Mouse (Mus musculus) testis, adult 2 months (tissue): ENCODE measurements around the gene Sort1.

Experiments
- CTCF ChIP-seq: fragments of 200-500 bp; IDR thresholded peaks from 2 replicates; pipeline ENCODE4 v1.5.1; 2012; ENCODE audit warnings: low read depth, mild to moderate bottlenecking, inconsistent platforms, low read length, moderate library complexity; ENCODE audit not compliant: control insufficient read depth, insufficient read depth, insufficient replicate concordance
- POLR2A ChIP-seq: fragments of 200-500 bp; IDR thresholded peaks from 2 replicates; pipeline ENCODE4 v1.6.1; 2012; ENCODE audit warnings: low read depth, mild to moderate bottlenecking, inconsistent platforms, low read length, moderate library complexity; ENCODE audit not compliant: control insufficient read depth

DNA sequence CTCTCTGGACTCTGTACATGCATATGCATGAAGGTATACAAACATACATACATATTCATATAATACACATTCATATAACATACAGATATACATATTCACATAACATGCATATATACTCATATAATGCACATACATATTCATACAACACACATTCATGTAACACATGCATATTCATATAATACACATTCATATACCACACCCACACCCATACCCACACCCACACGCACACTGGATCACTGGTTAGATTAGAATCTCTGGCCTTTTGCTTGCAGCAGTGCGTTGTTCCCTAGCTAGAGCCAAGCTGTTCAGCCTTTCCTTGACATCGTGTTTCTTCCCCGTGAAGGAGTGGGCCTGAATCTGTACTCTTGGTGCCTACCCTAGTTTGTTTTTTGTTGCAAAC lies 20.9 kb downstream of the Sort1 start:
- TF ChIP-seq POLR2A, result no peak
- no peak for TF ChIP-seq CTCF
